Mouse (Mus musculus): Measurements from ENCODE around the gene Ankrd61.

The Ankrd61 gene

GRCm38 (mm10) chr5:143897635-143898330 is at the start of gene Ankrd61:
Gene Ankrd61, minus strand, starts transcription at chr5:143897685.
- DNase-seq (ENCODE audit: low spot score): no peak

GRCm38 (mm10) chr5:143943231-143944125 is 46.0 kb upstream of the Ankrd61 start:
- DNase-seq (ENCODE audit: low spot score): no peak

- DNase-seq (ENCODE audit: low spot score): no peak
These were observed 44.1 kb upstream of the Ankrd61 start for GRCm38 (mm10) chr5:143941588-143941987.

- peak; percentile 27 for DNase-seq (ENCODE audit: low spot score)
These were observed 38.7 kb upstream of the Ankrd61 start for GRCm38 (mm10) chr5:143936156-143936555.

DNA sequence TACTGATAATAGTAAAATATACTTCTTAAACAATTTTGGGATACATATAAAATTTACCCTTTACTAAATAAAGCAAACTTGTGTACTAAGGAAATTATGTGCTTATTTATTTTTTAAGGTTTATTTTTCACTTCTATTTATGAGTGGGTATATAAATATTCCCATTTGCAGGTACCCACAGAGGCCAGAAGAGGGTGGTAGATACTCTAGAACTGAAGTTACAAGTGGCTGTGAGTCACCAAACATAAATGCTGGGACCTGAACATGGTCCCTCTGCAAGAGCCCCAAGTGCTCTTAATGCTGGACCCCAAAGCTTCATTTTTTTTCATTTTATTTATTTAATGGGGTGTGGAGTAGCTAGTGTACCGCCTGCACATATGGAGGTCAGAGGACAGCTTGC is 36.4 kb upstream of the Ankrd61 start:
- DNase-seq (ENCODE audit: low spot score): no peak

DNA sequence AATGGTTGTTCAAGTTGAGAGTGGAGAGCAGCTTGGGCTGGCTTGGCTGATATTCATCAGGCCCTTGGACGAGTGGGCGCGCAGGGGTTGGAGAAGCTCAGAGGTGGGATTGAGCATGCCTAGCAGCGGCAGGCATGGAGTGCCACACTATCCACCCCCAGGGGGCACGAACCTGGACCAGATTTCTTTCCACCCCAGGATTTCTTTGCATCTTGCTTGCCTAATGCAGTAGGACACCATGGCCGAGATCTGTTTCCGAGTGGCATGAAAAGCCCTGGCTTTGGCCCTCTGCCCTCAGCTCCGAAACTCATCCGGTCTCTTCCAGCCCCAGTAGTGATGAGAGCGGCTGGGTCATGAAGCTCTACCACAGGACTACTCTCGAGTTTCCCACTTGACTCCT is 35.9 kb upstream of the Ankrd61 start:
- no peak for DNase-seq (ENCODE audit: low spot score)

GRCm38 (mm10) chr5:143932831-143933230 is 35.3 kb upstream of the Ankrd61 start, which contains the start of gene Rsph10b:
Gene Rsph10b, plus strand, starts transcription at chr5:143933035.
- peak; percentile 17 for DNase-seq (ENCODE audit: low spot score)

- DNase-seq (ENCODE audit: low spot score): no peak
These were observed 34.5 kb upstream of the Ankrd61 start for GRCm38 (mm10) chr5:143931863-143932580.

DNA sequence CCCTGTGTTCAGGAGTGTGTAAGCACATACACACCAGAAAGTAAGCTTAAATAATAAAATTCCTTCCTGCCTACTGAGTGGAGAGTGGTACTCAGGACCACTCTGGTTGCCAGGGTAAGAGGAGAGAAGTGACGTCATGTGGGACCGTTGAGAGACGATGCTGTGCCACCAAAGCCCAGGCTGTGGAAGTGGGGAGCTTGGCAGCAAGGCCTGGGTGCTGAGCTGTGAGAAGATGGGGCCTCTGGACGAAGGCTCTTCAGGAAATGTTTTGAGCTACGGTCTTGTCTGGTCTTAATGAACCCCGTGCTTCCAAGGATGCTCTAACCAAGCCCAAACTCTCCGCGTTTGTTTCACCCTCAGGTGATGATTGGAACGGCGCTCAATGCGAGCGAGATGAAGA is 33.2 kb upstream of the Ankrd61 start:
- no peak for DNase-seq (ENCODE audit: low spot score)

GRCm38 (mm10) chr5:143929291-143929690 is 31.8 kb upstream of the Ankrd61 start:
- DNase-seq (ENCODE audit: low spot score): no peak

GRCm38 (mm10) chr5:143927875-143928274 is 30.4 kb upstream of the Ankrd61 start, which contains the start of gene Gm42421:
Gene Gm42421, plus strand, starts transcription at chr5:143928175.
- no peak for DNase-seq (ENCODE audit: low spot score)

- DNase-seq (ENCODE audit: low spot score): no peak
These were observed 27.4 kb upstream of the Ankrd61 start for GRCm38 (mm10) chr5:143924781-143925452.

DNA sequence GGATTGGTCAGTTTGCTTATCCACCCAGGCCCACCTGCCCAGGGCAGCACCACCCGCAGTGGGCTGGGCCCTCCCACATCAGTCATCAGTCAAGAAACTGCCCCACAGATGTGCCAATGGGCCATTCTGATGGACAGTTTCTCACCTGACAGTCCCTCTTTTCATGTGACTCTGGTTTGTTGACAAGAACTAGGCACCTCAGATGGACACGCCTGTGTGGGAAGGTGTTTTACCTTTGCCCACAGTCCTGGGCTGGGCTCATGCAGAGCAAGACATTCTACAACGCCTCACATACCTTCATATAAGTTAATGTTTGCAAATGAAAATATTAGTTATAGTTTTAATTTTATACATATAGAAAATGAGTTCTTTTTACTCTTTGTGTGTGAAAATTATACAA is 20.6 kb upstream of the Ankrd61 start:
- DNase-seq (ENCODE audit: low spot score): no peak

DNA sequence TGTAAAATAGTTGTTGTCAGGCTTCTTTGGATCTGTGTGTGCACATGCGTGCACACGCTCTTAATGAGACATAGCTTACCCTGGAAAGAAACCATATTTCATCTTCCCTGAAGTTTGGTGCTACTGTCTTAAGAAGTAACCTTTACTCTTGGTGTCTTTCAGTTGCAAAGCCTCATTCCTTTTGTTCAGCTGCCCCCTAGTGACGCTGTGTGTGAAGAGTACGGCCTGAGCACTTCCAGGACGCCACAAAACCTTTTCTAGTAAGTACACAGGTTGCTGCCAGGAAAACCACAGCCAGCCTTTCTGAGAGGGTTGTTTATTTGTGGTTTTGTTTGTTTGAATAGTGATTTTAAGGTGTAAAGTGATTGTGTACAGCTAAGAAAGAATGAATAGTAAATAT is 19.9 kb upstream of the Ankrd61 start:
- DNase-seq (ENCODE audit: low spot score): no peak

DNA sequence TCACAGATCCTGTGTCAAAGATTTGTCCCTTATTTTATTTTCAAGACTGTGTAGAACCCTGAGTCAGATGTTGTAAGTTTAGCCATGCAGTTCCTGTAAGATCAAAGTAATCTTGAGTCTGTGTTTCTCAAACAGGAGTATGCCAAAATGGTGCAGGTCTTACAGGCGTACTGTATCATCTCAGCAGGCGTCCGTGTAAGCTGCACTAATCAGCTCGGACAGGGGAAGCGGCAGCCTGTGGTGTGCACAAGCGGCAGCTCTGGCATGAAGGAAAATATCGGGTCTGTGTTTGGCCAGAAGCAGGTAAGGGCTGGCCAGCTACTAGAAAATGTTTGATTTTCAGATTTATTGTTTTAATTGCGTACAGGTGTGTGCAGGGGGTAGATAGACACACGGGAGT is 18.7 kb upstream of the Ankrd61 start:
- DNase-seq (ENCODE audit: low spot score): no peak

GRCm38 (mm10) chr5:143909417-143910400 is 12.2 kb upstream of the Ankrd61 start, which contains the start of the genes Aimp2 and Pms2:
Gene Aimp2, minus strand, starts transcription at chr5:143909847.
Gene Pms2, plus strand, starts transcription at chr5:143909964.
- DNase-seq (ENCODE audit: low spot score): peak; percentile 98

DNA sequence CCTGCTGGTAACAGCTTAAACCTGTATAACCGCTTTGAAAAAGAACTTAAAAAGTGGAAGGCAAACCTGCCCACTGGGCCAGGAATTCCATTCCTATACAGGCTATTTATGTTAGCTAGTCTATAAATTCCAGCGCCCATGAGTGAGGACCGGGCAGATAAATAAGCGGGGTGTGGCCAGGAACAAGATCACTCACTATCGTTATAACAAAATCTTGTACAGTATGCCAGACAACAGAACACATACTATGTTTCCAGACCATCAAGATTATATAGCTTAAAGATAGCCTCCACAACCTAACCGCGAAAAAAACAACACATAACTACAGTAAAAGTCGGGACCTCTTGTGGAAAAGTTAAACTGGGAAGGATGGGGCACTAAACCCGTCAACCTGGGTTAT is 11.4 kb upstream of the Ankrd61 start:
- no peak for DNase-seq (ENCODE audit: low spot score)

DNA sequence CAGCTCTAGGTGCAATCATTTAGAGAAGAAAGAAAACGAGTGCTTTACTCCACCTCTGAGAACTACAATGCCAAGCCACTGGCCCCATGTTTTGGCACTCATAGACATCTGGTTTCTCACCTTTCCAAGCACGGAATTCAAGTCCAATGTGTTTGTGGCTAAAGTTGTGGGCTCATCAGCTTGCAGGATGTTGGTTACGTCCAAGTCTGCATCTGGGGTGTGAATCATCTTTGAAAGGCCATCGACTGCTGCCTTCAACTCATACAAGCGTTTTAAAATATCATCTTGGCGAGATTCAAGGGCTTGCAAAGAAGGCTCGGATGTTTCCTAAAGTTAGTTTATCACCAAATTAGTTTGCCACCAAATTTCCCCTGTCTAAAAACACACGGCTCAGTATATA is 8.9 kb upstream of the Ankrd61 start:
- no peak for DNase-seq (ENCODE audit: low spot score)

DNA sequence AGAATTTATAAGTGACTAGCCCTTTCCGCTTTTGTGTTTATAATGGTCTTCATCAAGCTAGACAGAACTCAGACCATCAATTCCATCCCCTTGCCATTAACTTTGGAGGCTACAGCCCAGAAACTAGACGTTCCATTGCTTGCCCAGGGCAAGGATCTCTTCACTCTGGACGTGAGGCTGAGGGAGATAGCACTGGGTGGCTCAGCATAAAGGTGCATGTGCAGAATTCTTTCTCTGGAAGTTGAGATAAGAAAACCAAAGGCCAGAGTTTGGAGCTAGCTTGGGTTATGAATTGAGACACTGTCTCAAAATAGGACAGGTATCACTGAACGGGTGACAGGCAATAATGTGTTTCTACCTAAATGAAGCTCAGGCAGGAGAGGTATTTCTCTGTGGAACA is 6.3 kb upstream of the Ankrd61 start:
- no peak for DNase-seq (ENCODE audit: low spot score)

DNA sequence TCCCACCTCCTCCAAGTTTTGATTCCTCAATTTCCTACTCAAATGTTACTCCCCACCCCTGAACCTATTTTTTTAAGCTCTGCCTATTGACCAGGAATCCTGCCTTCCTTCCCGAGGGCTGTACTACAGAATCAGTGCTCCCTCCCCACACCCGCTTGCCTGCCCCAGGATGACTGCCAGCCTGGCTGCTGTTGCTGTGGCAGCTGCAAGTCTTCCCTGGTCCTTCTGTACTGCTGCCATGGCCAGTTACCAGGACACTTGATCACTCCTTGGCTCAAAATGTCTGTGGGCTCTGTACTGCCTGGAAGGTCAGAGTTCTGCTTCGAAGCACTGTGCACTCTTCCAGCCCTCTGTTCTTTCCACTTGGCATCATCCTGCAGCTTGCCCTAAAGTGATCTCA is 4.6 kb upstream of the Ankrd61 start:
- DNase-seq (ENCODE audit: low spot score): no peak

- DNase-seq (ENCODE audit: low spot score): no peak
These were observed 4.1 kb downstream of the Ankrd61 start for GRCm38 (mm10) chr5:143893396-143893795.
